Mouse (Mus musculus) right cerebral cortex, postnatal 10 days (tissue): ENCODE measurements around the gene Dars.

ENCODE experiments used
- DNase-seq, 2 experiments: peaks; one replicate each; pipeline ENCODE4 v3.0.0; 2021; ENCODE audit warnings: low spot score in 2 of 2

Gene Dars

GRCm38 (mm10) chr1:128416584-128417532, at the start of gene Dars:
Dars (minus strand) TSS chr1:128417368.
- peak; percentile 95 for DNase-seq

GRCm38 (mm10) chr1:128466828-128467227, 49.7 kb upstream of the Dars start:
- DNase-seq, result peak; percentile 48 to 74

GRCm38 (mm10) chr1:128463478-128463877, 46.3 kb upstream of the Dars start:
- no peak for DNase-seq

- no peak for DNase-seq
These were observed 45.2 kb upstream of the Dars start for GRCm38 (mm10) chr1:128462389-128462788.

- no peak for DNase-seq
These were observed 43.6 kb upstream of the Dars start for GRCm38 (mm10) chr1:128460780-128461179.

GRCm38 (mm10) chr1:128459439-128459838, 42.3 kb upstream of the Dars start:
- DNase-seq, result no peak

- DNase-seq, result no peak
These were observed 41.8 kb upstream of the Dars start for GRCm38 (mm10) chr1:128459011-128459410.

GRCm38 (mm10) chr1:128456844-128457445, 39.8 kb upstream of the Dars start:
- DNase-seq, result no peak

- DNase-seq, result no peak
These were observed 39.1 kb upstream of the Dars start for GRCm38 (mm10) chr1:128456271-128456670.

- no peak for DNase-seq
These were observed 35.0 kb upstream of the Dars start for GRCm38 (mm10) chr1:128452210-128452609.

GRCm38 (mm10) chr1:128451183-128451582, 34.0 kb upstream of the Dars start:
- no peak for DNase-seq

GRCm38 (mm10) chr1:128447206-128447902, 30.2 kb upstream of the Dars start:
- no peak for DNase-seq

GRCm38 (mm10) chr1:128443890-128444839, 27.0 kb upstream of the Dars start:
- no peak for DNase-seq

- no peak for DNase-seq
These were observed 23.9 kb upstream of the Dars start for GRCm38 (mm10) chr1:128441129-128441473.

- no peak for DNase-seq
These were observed 23.4 kb upstream of the Dars start for GRCm38 (mm10) chr1:128440386-128441128.

- no peak for DNase-seq
These were observed 22.4 kb upstream of the Dars start for GRCm38 (mm10) chr1:128439618-128440017.

- DNase-seq, result no peak
These were observed 21.4 kb upstream of the Dars start for GRCm38 (mm10) chr1:128438526-128438925.

- DNase-seq, result no peak
These were observed 20.1 kb upstream of the Dars start for GRCm38 (mm10) chr1:128437276-128437675.

GRCm38 (mm10) chr1:128436015-128436414, 18.8 kb upstream of the Dars start:
- DNase-seq, result no peak

- DNase-seq, result no peak
These were observed 18.4 kb upstream of the Dars start for GRCm38 (mm10) chr1:128435551-128435950.

- DNase-seq, result no peak
These were observed 7.8 kb upstream of the Dars start for GRCm38 (mm10) chr1:128424928-128425327.
